Mouse (Mus musculus) neutrophil, adult 83 days (primary cell): ENCODE data around the gene Rtca. TPM values are rescaled to one million over a fixed set of nuclear protein-coding genes. Genes with fewer than 3 reads are reported as not detected.

Experiments
- total RNA-seq, 2 experiments: library from RNA; stranded (reverse); gene quantifications; one replicate each; pipeline ENCODE4 v1.2.4; 2023

The Rtca gene
- 10 to 100 TPM; 20.5 to 20.9 TPM for total RNA-seq

DNA sequence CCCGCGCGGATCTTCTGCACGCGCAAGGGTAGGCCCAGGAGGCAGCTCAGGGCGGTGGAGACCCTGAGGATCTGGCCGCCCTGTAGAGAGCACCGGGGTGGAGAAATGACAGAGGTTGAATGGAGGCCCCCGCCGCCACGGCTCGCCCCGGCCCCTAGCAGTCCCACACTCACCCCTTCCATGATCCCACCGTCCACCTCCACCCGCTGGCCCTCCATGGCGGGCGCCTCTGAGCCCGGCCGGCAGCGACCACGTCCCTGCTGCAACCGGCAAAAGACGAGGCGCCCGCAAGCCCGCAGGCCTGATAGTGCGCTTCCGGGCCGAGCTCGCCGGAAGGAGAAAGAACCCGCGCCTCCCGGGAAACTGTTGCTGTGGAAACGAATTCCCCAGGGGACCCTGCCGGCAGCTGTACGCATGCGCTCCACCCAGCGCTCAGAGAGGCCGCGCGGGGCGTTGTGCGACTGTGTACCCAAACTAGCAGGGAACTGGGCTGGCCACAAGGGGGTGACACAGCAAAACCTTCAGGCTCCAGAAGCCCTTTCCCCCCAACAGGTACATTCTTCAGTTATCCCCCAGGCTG is at the start of gene Rtca:
Rtca (minus strand) TSS at position 437 of the 580 bp plus-strand sequence.

DNA sequence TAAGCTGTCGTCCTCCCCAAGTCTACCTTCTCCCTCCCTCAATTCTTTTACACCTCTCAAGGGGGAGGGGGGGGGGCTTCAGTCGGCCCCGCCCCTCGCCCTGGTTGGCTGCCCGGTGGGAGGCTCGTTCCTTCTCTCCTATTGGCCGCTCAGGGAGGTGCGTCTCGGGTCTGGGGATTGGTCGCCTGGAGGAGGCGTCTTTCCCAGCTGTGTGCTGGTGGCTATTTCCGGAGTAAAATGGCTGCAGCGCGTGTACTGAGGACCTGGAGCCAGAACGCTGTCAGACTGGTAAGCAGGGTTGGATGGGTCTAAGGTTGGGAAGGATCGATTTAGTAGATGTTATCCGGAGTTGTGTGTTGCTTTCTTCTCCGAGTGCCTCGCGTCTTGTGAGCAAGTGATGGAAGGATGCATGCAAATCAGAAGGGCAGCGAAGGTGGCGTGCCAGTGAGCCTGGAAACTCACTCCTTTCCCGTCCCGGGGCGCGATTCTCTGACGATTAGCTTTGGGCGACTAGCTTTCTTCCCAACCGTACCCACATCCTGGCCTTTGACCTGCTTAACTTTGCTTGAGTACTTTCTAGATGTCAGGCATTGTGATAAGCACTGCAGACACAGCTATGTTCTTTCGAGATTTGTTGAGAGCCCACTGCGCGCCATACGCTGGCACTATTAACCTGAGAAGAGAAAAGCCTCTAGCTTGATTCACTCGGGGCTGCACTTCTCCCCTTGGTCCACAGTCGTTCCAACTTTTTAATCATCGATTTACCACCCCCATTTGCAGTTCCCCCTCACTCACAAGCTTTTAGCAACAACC is 5.1 kb upstream of the Rtca start, which contains the start of gene Dbt:
Dbt (plus strand) TSS at position 167 of the 813 bp plus-strand sequence.

Other genes with a start within 250 kb of the Rtca start
- 10 to 100 TPM; 34.4 to 44.1 TPM for gene Cdc14a, start 84.2 kb downstream of the Rtca start, total RNA-seq
- gene Dbt, start 4.9 kb upstream of the Rtca start, total RNA-seq = 1 to 10 TPM; 6.7 to 6.8 TPM
- gene Lrrc39, start 54.8 kb upstream of the Rtca start, total RNA-seq = under 1 TPM; 0.28 to 0.35 TPM
- gene Sass6, start 86.8 kb upstream of the Rtca start, total RNA-seq = 10 to 100 TPM; 21.8 to 23.9 TPM
- gene Trmt13, start 106.4 kb upstream of the Rtca start, total RNA-seq = 10 to 100 TPM; 16.4 to 17.3 TPM
- 10 to 100 TPM; 61.3 to 74.0 TPM for gene Mfsd14a, start 154.5 kb upstream of the Rtca start, total RNA-seq
- not detected for gene Gm43191, start 173.1 kb upstream of the Rtca start, total RNA-seq
- gene Slc35a3, start 204.6 kb upstream of the Rtca start, total RNA-seq = 10 to 100 TPM; 22.8 to 25.4 TPM